In the genomic region with DNA sequence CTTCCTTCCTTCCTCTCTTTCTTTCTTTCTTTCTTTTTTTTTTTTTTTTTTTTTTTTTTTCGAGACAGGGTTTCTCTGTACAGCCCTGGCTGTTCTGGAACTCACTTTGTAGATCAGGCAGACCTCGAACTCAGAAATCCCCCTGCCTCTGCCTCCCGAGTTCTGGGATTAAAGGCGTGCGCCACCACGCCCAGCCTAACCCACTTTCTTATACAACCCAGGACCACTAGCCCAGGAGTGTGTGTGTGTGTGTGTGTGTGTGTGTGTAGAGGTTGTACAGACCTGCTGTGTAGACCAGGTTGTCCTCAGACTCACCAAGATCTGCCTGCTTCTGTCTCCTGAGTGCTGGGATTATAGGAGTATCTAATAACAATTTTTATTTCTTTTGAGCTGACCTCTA, we compare ENCODE assay signal across 32 mouse cellular contexts. TPM values are rescaled to one million over a fixed set of nuclear protein-coding genes. Genes with fewer than 3 reads are reported as not detected.
"Had no signal": no experiment of that assay in that cellular context is flagged by ENCODE, and none has a peak within 500 bp of the region (broad histone marks: within the 10 kb centered on the region; RNA-seq: fewer than 3 reads in every experiment).

No protein-coding gene starts in this region.

RNA-seq across cellular contexts. Expression of a gene that starts 59.7 kb away (rescaled TPM):
- total RNA-seq: common myeloid progenitor, adult 5-6 weeks; gastrocnemius, adult 18-20 months; gastrocnemius, adult 2 months; gastrocnemius, adult 8-10 months; gastrocnemius, postnatal 10 days; gastrocnemius, postnatal 14 days; gastrocnemius, postnatal 25 days; gastrocnemius, postnatal 36 days; gastrocnemius, postnatal 4 days; granulocyte monocyte progenitor cell, adult 5-6 weeks; heart, adult 18-20 months; heart, adult 2 months; heart, adult 8-10 months had no signal
- polyA plus RNA-seq: cortical plate, adult 2 months; embryonic facial prominence, embryonic 10.5 days; embryonic facial prominence, embryonic 11.5 days; embryonic facial prominence, embryonic 12.5 days; embryonic facial prominence, embryonic 13.5 days; embryonic facial prominence, embryonic 14.5 days; embryonic facial prominence, embryonic 15.5 days; erythroblast, embryonic 14.5 days; forebrain, embryonic 11.5 days; forebrain, embryonic 12.5 days; forebrain, embryonic 13.5 days; forebrain, embryonic 14.5 days; forebrain, embryonic 15.5 days; forebrain, embryonic 16.5 days; forebrain, postnatal 0 days; frontal cortex, adult 2 months; heart, embryonic 10.5 days; heart, embryonic 11.5 days; heart, embryonic 12.5 days had no signal

RNA-seq across cellular contexts. Expression of a gene that starts 59.8 kb away (rescaled TPM):
- total RNA-seq: common myeloid progenitor, adult 5-6 weeks; gastrocnemius, adult 18-20 months; gastrocnemius, adult 2 months; gastrocnemius, adult 8-10 months; gastrocnemius, postnatal 10 days; gastrocnemius, postnatal 14 days; gastrocnemius, postnatal 25 days; gastrocnemius, postnatal 36 days; gastrocnemius, postnatal 4 days; granulocyte monocyte progenitor cell, adult 5-6 weeks; heart, adult 18-20 months; heart, adult 2 months; heart, adult 8-10 months had no signal
- polyA plus RNA-seq: embryonic facial prominence, embryonic 11.5 days; embryonic facial prominence, embryonic 12.5 days; embryonic facial prominence, embryonic 13.5 days; embryonic facial prominence, embryonic 14.5 days; embryonic facial prominence, embryonic 15.5 days; erythroblast, embryonic 14.5 days; forebrain, embryonic 11.5 days; forebrain, embryonic 12.5 days; forebrain, embryonic 13.5 days; forebrain, embryonic 14.5 days; forebrain, embryonic 16.5 days; heart, adult 2 months; heart, embryonic 11.5 days; heart, embryonic 12.5 days had no signal
